Mouse (Mus musculus) midbrain, embryonic 13.5 days (tissue): ENCODE measurements around the gene Marco. TPM values are rescaled to one million over a fixed set of nuclear protein-coding genes. Genes with fewer than 3 reads are reported as not detected.

ENCODE experiments used
- ATAC-seq: fragments of 200-750 bp; cut with Nextera tagmentation; 2 replicates; pipeline ENCODE4 v1.8.0; 2017; ENCODE audit warnings: mild to moderate bottlenecking, moderate TSS enrichment, moderate library complexity
- H3K27ac ChIP-seq: fragments of 300-500 bp; sonication (generic); 2 replicates; pipeline ENCODE4 v1.5.1; 2015; ENCODE audit warnings: inconsistent platforms, mild to moderate bottlenecking, moderate library complexity
- H3K27me3 ChIP-seq: fragments of 300-500 bp; sonication (generic); 2 replicates; pipeline ENCODE4 v1.6.1; 2015; ENCODE audit warnings: mild to moderate bottlenecking, inconsistent platforms
- H3K36me3 ChIP-seq: fragments of 300-500 bp; sonication (generic); 2 replicates; pipeline ENCODE4 v1.6.1; 2015; ENCODE audit warnings: mild to moderate bottlenecking, inconsistent platforms
- H3K4me1 ChIP-seq: fragments of 300-500 bp; sonication (generic); replicated peaks from 2 replicates; pipeline ENCODE4 v1.6.1; 2015; ENCODE audit warnings: inconsistent platforms
- H3K4me2 ChIP-seq: fragments of 300-500 bp; sonication (generic); replicated peaks from 2 replicates; pipeline ENCODE4 v1.6.1; 2015; ENCODE audit warnings: moderate library complexity, mild to moderate bottlenecking, inconsistent platforms
- H3K4me3 ChIP-seq: fragments of 300-500 bp; sonication (generic); replicated peaks from 2 replicates; pipeline ENCODE4 v1.5.1; 2015; ENCODE audit warnings: mild to moderate bottlenecking, inconsistent platforms
- H3K9ac ChIP-seq: fragments of 300-500 bp; sonication (generic); replicated peaks from 2 replicates; pipeline ENCODE4 v1.6.1; 2015; ENCODE audit warnings: mild to moderate bottlenecking, inconsistent platforms
- H3K9me3 ChIP-seq: fragments of 300-500 bp; sonication (generic); 2 replicates; pipeline ENCODE4 v1.6.1; 2016; ENCODE audit warnings: mild to moderate bottlenecking, inconsistent platforms
- WGBS: fragments of 180-500 bp; shearing (Covaris S2); methylation state at CpG from one replicate; pipeline ENCODE4 v1.1.7; 2015; 5-methylcytosine and 5-hydroxymethylcytosine counted together
- polyA plus RNA-seq: library from polyadenylated mRNA; unstranded; fragments of >200 nt; fragmentation: Nextera tagmentation; extraction: Ambion mirVana; gene quantifications from 2 replicates; pipeline ENCODE4 v1.2.1, GENCODE M21; 2015

Gene Marco
- polyA plus RNA-seq, 1 experiment from 2014 or later: 0.52 TPM

- ATAC-seq: no peak
- no peak overlapping the region for H3K9ac ChIP-seq
- no peaks in the 10 kb centered on the region for H3K9me3 ChIP-seq
- H3K27me3 ChIP-seq: no peaks in the 10 kb centered on the region
- WGBS: 81% methylated on average over 8 of the region's 8 CpGs
- no peak overlapping the region for H3K27ac ChIP-seq
- H3K36me3 ChIP-seq: no peaks in the 10 kb centered on the region
- H3K4me3 ChIP-seq: no peak overlapping the region
- no peak overlapping the region for H3K4me2 ChIP-seq
- peaks cover 17% of the 10 kb centered on the region for H3K4me1 ChIP-seq
Observed at GRCm38 (mm10) chr1:120425587-120425986, 79.2 kb downstream of the Marco start.

Other genes with a start within 250 kb of the Marco start
- 1.5 and 2.1 TPM in 2 replicates for gene Steap3, start 232.3 kb downstream of the Marco start, polyA plus RNA-seq
- gene C1ql2, start 164.4 kb downstream of the Marco start, polyA plus RNA-seq: 6.1 and 8.0 TPM in 2 replicates
- gene En1, start 97.4 kb upstream of the Marco start, polyA plus RNA-seq: 9.0 and 13.6 TPM in 2 replicates